Mouse (Mus musculus) stomach, embryonic 14.5 days (tissue): ENCODE measurements around the gene Maml3. TPM values are rescaled to one million over a fixed set of nuclear protein-coding genes. Genes with fewer than 3 reads are reported as not detected.

Experiments
- ATAC-seq: fragments of 200-750 bp; cut with Nextera tagmentation; 2 replicates; pipeline ENCODE4 v1.8.0; 2017; ENCODE audit warnings: low read depth, moderate TSS enrichment; ENCODE audit not compliant: insufficient number of reproducible peaks, insufficient read depth, low FRiP score
- H3K27ac ChIP-seq: fragments of 300-500 bp; sonication (generic); 2 replicates; pipeline ENCODE4 v1.5.1; 2014; ENCODE audit warnings: mild to moderate bottlenecking, low read length, moderate library complexity, mixed read lengths
- H3K27me3 ChIP-seq: fragments of 300-500 bp; sonication (generic); 2 replicates; pipeline ENCODE4 v1.6.1; 2014; ENCODE audit warnings: low read length, control low read depth, mixed read lengths; ENCODE audit not compliant: control insufficient read depth, insufficient read depth
- H3K36me3 ChIP-seq: fragments of 300-500 bp; sonication (generic); 2 replicates; pipeline ENCODE4 v1.6.1; 2014; ENCODE audit warnings: mild to moderate bottlenecking, control low read depth, low read length, moderate library complexity, mixed read lengths; ENCODE audit not compliant: control insufficient read depth, insufficient read depth
- H3K4me1 ChIP-seq: fragments of 300-500 bp; sonication (generic); 2 replicates; pipeline ENCODE4 v1.6.1; 2014; ENCODE audit warnings: low read length, control low read depth, mixed read lengths; ENCODE audit not compliant: control insufficient read depth, insufficient read depth
- H3K4me2 ChIP-seq: fragments of 300-500 bp; sonication (generic); replicated peaks from 2 replicates; pipeline ENCODE4 v1.6.1; 2014; ENCODE audit warnings: low read depth, low read length, control low read depth
- H3K4me3 ChIP-seq: fragments of 300-500 bp; sonication (generic); 2 replicates; pipeline ENCODE4 v1.5.1; 2014; ENCODE audit warnings: low read depth, low read length, control low read depth
- H3K9ac ChIP-seq: fragments of 300-500 bp; sonication (generic); replicated peaks from 2 replicates; pipeline ENCODE4 v1.6.1; 2014; ENCODE audit warnings: low read depth, mild to moderate bottlenecking, control low read depth, low read length, moderate library complexity, mixed read lengths
- H3K9me3 ChIP-seq: fragments of 300-500 bp; sonication (generic); 2 replicates; pipeline ENCODE4 v1.6.1; 2016; ENCODE audit warnings: low read depth, low read length, control low read depth; ENCODE audit not compliant: control insufficient read depth
- WGBS: fragments of 180-500 bp; shearing (Covaris S2); extraction: QIAGEN DNeasy Blood & Tissue Kit; methylation state at CpG from one replicate; pipeline ENCODE4 v1.1.7; 2014; 5-methylcytosine and 5-hydroxymethylcytosine counted together
- polyA plus RNA-seq: library from polyadenylated mRNA; unstranded; fragments of >200 nt; fragmentation: Nextera tagmentation; extraction: Ambion mirVana; gene quantifications from 2 replicates; pipeline ENCODE4 v1.2.1, GENCODE M21; 2014

Gene Maml3
- polyA plus RNA-seq, 1 experiment from 2014 or later, result 9.3 TPM

GRCm38 (mm10) chr3:51749812-51750481, 354.9 kb downstream of the Maml3 start:
- 20% methylated on average over 8 of the region's 8 CpGs for WGBS
- H3K4me2 ChIP-seq, result no peak overlapping the region
- H3K9me3 ChIP-seq, result peaks cover 2% of the 10 kb centered on the region; the same call in 1 of the 2 replicates
- H3K36me3 ChIP-seq, result no peaks in the 10 kb centered on the region
- peaks cover 20% of the 10 kb centered on the region for H3K4me1 ChIP-seq
- peak; percentile 42; the same call in 1 of the 2 replicates for ATAC-seq
- H3K4me3 ChIP-seq, result no peak overlapping the region
- H3K27me3 ChIP-seq, result no peaks in the 10 kb centered on the region
- H3K9ac ChIP-seq, result no peak overlapping the region
- H3K27ac ChIP-seq, result peak overlapping the region; percentile 88

- H3K4me2 ChIP-seq, result no peak overlapping the region
- ATAC-seq, result no peak; the same call in 1 of the 2 replicates
- H3K36me3 ChIP-seq, result no peaks in the 10 kb centered on the region
- H3K9me3 ChIP-seq, result peaks cover 2% of the 10 kb centered on the region; the same call in 1 of the 2 replicates
- no peak overlapping the region for H3K4me3 ChIP-seq
- WGBS, result 29% methylated on average over 7 of the region's 7 CpGs
- H3K27me3 ChIP-seq, result no peaks in the 10 kb centered on the region
- peaks cover 20% of the 10 kb centered on the region for H3K4me1 ChIP-seq
- H3K27ac ChIP-seq, result peak overlapping the region; percentile 88
- H3K9ac ChIP-seq, result no peak overlapping the region
These were observed 355.5 kb downstream of the Maml3 start for GRCm38 (mm10) chr3:51749421-51749811.

- no peaks in the 10 kb centered on the region for H3K36me3 ChIP-seq
- no peak overlapping the region for H3K4me3 ChIP-seq
- H3K4me1 ChIP-seq, result peaks cover 20% of the 10 kb centered on the region
- no peak overlapping the region for H3K9ac ChIP-seq
- no peaks in the 10 kb centered on the region for H3K27me3 ChIP-seq
- no peak for ATAC-seq
- H3K27ac ChIP-seq, result no peak overlapping the region
- H3K9me3 ChIP-seq, result peaks cover 2% of the 10 kb centered on the region; the same call in 1 of the 2 replicates
- WGBS, result 76% methylated on average over 17 of the region's 17 CpGs
- H3K4me2 ChIP-seq, result no peak overlapping the region
These were observed 356.2 kb downstream of the Maml3 start for GRCm38 (mm10) chr3:51748436-51749376.

- 96% methylated on average over 8 of the region's 8 CpGs for WGBS
These were observed 358.1 kb downstream of the Maml3 start for GRCm38 (mm10) chr3:51746816-51747215.

GRCm38 (mm10) chr3:51745162-51745561, 359.7 kb downstream of the Maml3 start:
- Histone ChIP-seq H3K27me3 (no peaks in the 10 kb centered on the region), H3K9me3 (peaks cover 2% of the 10 kb centered on the region; the same call in 1 of the 2 replicates), H3K27ac (no peak overlapping the region), H3K4me3 (no peak overlapping the region), H3K4me2 (no peak overlapping the region), H3K9ac (no peak overlapping the region), H3K4me1 (peaks cover 15% of the 10 kb centered on the region), H3K36me3 (no peaks in the 10 kb centered on the region)
- 68% methylated on average over 8 of the region's 8 CpGs for WGBS
- ATAC-seq, result no peak

More at GRCm38 (mm10) chr3:51746816-51747215, 358.1 kb downstream of the Maml3 start:
- no peak overlapping the region for H3K27ac ChIP-seq
- H3K36me3 ChIP-seq, result no peaks in the 10 kb centered on the region
- no peaks in the 10 kb centered on the region for H3K27me3 ChIP-seq
- H3K9me3 ChIP-seq, result peaks cover 2% of the 10 kb centered on the region; the same call in 1 of the 2 replicates
- no peak overlapping the region for H3K9ac ChIP-seq
- ATAC-seq, result no peak
- peaks cover 20% of the 10 kb centered on the region for H3K4me1 ChIP-seq
- no peak overlapping the region for H3K4me2 ChIP-seq
- no peak overlapping the region for H3K4me3 ChIP-seq

GRCm38 (mm10) chr3:51744339-51744759, 360.5 kb downstream of the Maml3 start:
- Histone ChIP-seq H3K36me3 (no peaks in the 10 kb centered on the region), H3K27me3 (no peaks in the 10 kb centered on the region), H3K9me3 (peaks cover 2% of the 10 kb centered on the region; the same call in 1 of the 2 replicates), H3K27ac (no peak overlapping the region), H3K4me3 (no peak overlapping the region), H3K4me1 (peaks cover 11% of the 10 kb centered on the region), H3K9ac (no peak overlapping the region), H3K4me2 (no peak overlapping the region)
- peak; percentile 33; the same call in 1 of the 2 replicates for ATAC-seq
- WGBS, result 44% methylated on average over 4 of the region's 4 CpGs

- Histone ChIP-seq H3K9ac (no peak overlapping the region), H3K27me3 (no peaks in the 10 kb centered on the region), H3K9me3 (no peaks in the 10 kb centered on the region), H3K27ac (no peak overlapping the region), H3K4me3 (no peak overlapping the region), H3K4me2 (no peak overlapping the region), H3K4me1 (peaks cover 12% of the 10 kb centered on the region), H3K36me3 (no peaks in the 10 kb centered on the region)
- WGBS, result 82% methylated on average over 6 of the region's 6 CpGs
- no peak for ATAC-seq
These were observed 362.5 kb downstream of the Maml3 start for GRCm38 (mm10) chr3:51742405-51742804.

- Histone ChIP-seq H3K27ac (no peak overlapping the region), H3K4me2 (no peak overlapping the region), H3K9me3 (no peaks in the 10 kb centered on the region), H3K9ac (no peak overlapping the region), H3K36me3 (no peaks in the 10 kb centered on the region), H3K4me1 (peaks cover 12% of the 10 kb centered on the region), H3K4me3 (no peak overlapping the region), H3K27me3 (no peaks in the 10 kb centered on the region)
- ATAC-seq, result no peak
- 68% methylated on average over 10 of the region's 10 CpGs for WGBS
These were observed 363.1 kb downstream of the Maml3 start for GRCm38 (mm10) chr3:51741824-51742223.
